Mouse (Mus musculus): ENCODE results near the gene Filip1.
"Not testable (repeated sequence)": the region's sequence is repeated elsewhere in the genome, so short reads cannot be mapped to it uniquely, and the experiment has no call there.

Gene Filip1

GRCm38 (mm10) chr9:80012751-80013150, at the start of gene Filip1:
Gene Filip1, minus strand, starts transcription at chr9:80012851.
- no peak for DNase-seq (ENCODE audit: low spot score)

GRCm38 (mm10) chr9:80057690-80058089, 45.0 kb upstream of the Filip1 start:
- DNase-seq (ENCODE audit: low spot score): no peak

- no peak for DNase-seq (ENCODE audit: low spot score)
Measured at GRCm38 (mm10) chr9:80052951-80053350, 40.3 kb upstream of the Filip1 start.

- not testable (repeated sequence) for DNase-seq (ENCODE audit: low spot score)
Measured at GRCm38 (mm10) chr9:80049271-80049670, 36.6 kb upstream of the Filip1 start.

GRCm38 (mm10) chr9:80044301-80044700, 31.6 kb upstream of the Filip1 start:
- DNase-seq (ENCODE audit: low spot score): not testable (repeated sequence)

GRCm38 (mm10) chr9:80039296-80039815, 26.7 kb upstream of the Filip1 start:
- no peak for DNase-seq (ENCODE audit: low spot score)

GRCm38 (mm10) chr9:80037997-80038383, 25.3 kb upstream of the Filip1 start:
- DNase-seq (ENCODE audit: low spot score): no peak

GRCm38 (mm10) chr9:80037262-80037996, 24.8 kb upstream of the Filip1 start:
- no peak for DNase-seq (ENCODE audit: low spot score)

- no peak for DNase-seq (ENCODE audit: low spot score)
Measured at GRCm38 (mm10) chr9:80026581-80027021, 13.9 kb upstream of the Filip1 start.

- peak; percentile 2 for DNase-seq (ENCODE audit: low spot score)
Measured at GRCm38 (mm10) chr9:80026017-80026416, 13.4 kb upstream of the Filip1 start.

- not testable (repeated sequence) for DNase-seq (ENCODE audit: low spot score)
Measured at GRCm38 (mm10) chr9:80025347-80025746, 12.7 kb upstream of the Filip1 start.

GRCm38 (mm10) chr9:80022821-80023220, 10.2 kb upstream of the Filip1 start:
- no peak for DNase-seq (ENCODE audit: low spot score)

GRCm38 (mm10) chr9:80021648-80022047, 9.0 kb upstream of the Filip1 start:
- DNase-seq (ENCODE audit: low spot score): no peak

GRCm38 (mm10) chr9:80020429-80020828, 7.8 kb upstream of the Filip1 start:
- no peak for DNase-seq (ENCODE audit: low spot score)

- DNase-seq (ENCODE audit: low spot score): no peak
Measured at GRCm38 (mm10) chr9:80012016-80012415, 635 bp downstream of the Filip1 start.

GRCm38 (mm10) chr9:80002394-80003188, 10.1 kb downstream of the Filip1 start:
- DNase-seq (ENCODE audit: low spot score): peak; percentile 48

GRCm38 (mm10) chr9:79997282-79997681, 15.4 kb downstream of the Filip1 start:
- no peak for DNase-seq (ENCODE audit: low spot score)

- DNase-seq (ENCODE audit: low spot score): no peak
Measured at GRCm38 (mm10) chr9:79994296-79994695, 18.4 kb downstream of the Filip1 start.

GRCm38 (mm10) chr9:79993066-79993465, 19.6 kb downstream of the Filip1 start:
- no peak for DNase-seq (ENCODE audit: low spot score)

GRCm38 (mm10) chr9:79990456-79991017, 22.1 kb downstream of the Filip1 start:
- no peak for DNase-seq (ENCODE audit: low spot score)

GRCm38 (mm10) chr9:79989703-79990102, 22.9 kb downstream of the Filip1 start:
- DNase-seq (ENCODE audit: low spot score): no peak

- no peak for DNase-seq (ENCODE audit: low spot score)
Measured at GRCm38 (mm10) chr9:79989061-79989460, 23.6 kb downstream of the Filip1 start.

- DNase-seq (ENCODE audit: low spot score): no peak
Measured at GRCm38 (mm10) chr9:79983244-79983643, 29.4 kb downstream of the Filip1 start.
